Mouse (Mus musculus) neural tube, embryonic 10.5 days (tissue): ENCODE results near the gene Kazn.

Experiments used
- DNase-seq: peaks from one replicate; pipeline ENCODE4 v3.0.0-alpha.2; 2017; ENCODE audit warnings: low spot score; ENCODE audit errors: extremely low spot score

Kazn gene

GRCm38 (mm10) chr4:142057529-142058216, 181.5 kb downstream of the Kazn start:
- no peak for DNase-seq

- no peak for DNase-seq
Observed at GRCm38 (mm10) chr4:142055600-142055999, 183.6 kb downstream of the Kazn start.

GRCm38 (mm10) chr4:142054580-142054979, 184.6 kb downstream of the Kazn start:
- no peak for DNase-seq

- no peak for DNase-seq
Observed at GRCm38 (mm10) chr4:142053661-142054448, 185.3 kb downstream of the Kazn start.

- no peak for DNase-seq
Observed at GRCm38 (mm10) chr4:142053261-142053660, 185.9 kb downstream of the Kazn start.

GRCm38 (mm10) chr4:142052391-142053132, 186.6 kb downstream of the Kazn start:
- DNase-seq: no peak
